Mouse (Mus musculus): ENCODE measurements at regions not wholly inside any gene's neighbourhood (a gene's known extent, or its start where the extent isn't known, plus 50 kb on each side); places are given as distances from the start of the nearest gene placed in this dataset.

GRCm38 (mm10) chr10:98842721-98843120 is 71.5 kb upstream of the Atp2b1 start:
- no peak for DNase-seq

- no peak for DNase-seq
Observed at GRCm38 (mm10) chr10:98849851-98850250, 64.4 kb upstream of the Atp2b1 start.

GRCm38 (mm10) chr10:98857395-98857794 is 56.8 kb upstream of the Atp2b1 start:
- DNase-seq, result peak; percentile 71

- no peak for DNase-seq
Observed at GRCm38 (mm10) chr10:98861521-98861920, 52.7 kb upstream of the Atp2b1 start.

GRCm38 (mm10) chr10:98862712-98863111 is 51.5 kb upstream of the Atp2b1 start:
- no peak for DNase-seq

GRCm38 (mm10) chr10:98864384-98864783 is 49.8 kb upstream of the Atp2b1 start:
- no peak for DNase-seq

Measured in adrenal gland, postnatal 10 days (tissue).